Mouse (Mus musculus) intestine, embryonic 15.5 days (tissue): Measurements from ENCODE around the gene Ggn. TPM values are rescaled to one million over a fixed set of nuclear protein-coding genes. Genes with fewer than 3 reads are reported as not detected.
"Not testable (repeated sequence)": the region's sequence is repeated elsewhere in the genome, so short reads cannot be mapped to it uniquely, and the experiment has no call there.

Source experiments
- ATAC-seq: fragments of 200-750 bp; cut with Nextera tagmentation; 2 replicates; pipeline ENCODE4 v1.8.0; 2017; ENCODE audit warnings: moderate TSS enrichment, moderate library complexity
- H3K27ac ChIP-seq: fragments of 300-500 bp; sonication (generic); 2 replicates; pipeline ENCODE4 v1.5.1; 2015; ENCODE audit warnings: mild to moderate bottlenecking, inconsistent platforms
- H3K27me3 ChIP-seq: fragments of 300-500 bp; sonication (generic); replicated peaks from 2 replicates; pipeline ENCODE4 v1.6.1; 2015; ENCODE audit warnings: inconsistent platforms
- H3K36me3 ChIP-seq: fragments of 300-500 bp; sonication (generic); 2 replicates; pipeline ENCODE4 v1.6.1; 2015; ENCODE audit warnings: inconsistent platforms
- H3K4me1 ChIP-seq: fragments of 300-500 bp; sonication (generic); replicated peaks from 2 replicates; pipeline ENCODE4 v1.6.1; 2015; ENCODE audit warnings: inconsistent platforms
- H3K4me2 ChIP-seq: fragments of 300-500 bp; sonication (generic); replicated peaks from 2 replicates; pipeline ENCODE4 v1.6.1; 2015; ENCODE audit warnings: mild to moderate bottlenecking, inconsistent platforms
- H3K4me3 ChIP-seq: fragments of 300-500 bp; sonication (generic); replicated peaks from 2 replicates; pipeline ENCODE4 v1.5.1; 2015; ENCODE audit warnings: inconsistent platforms
- H3K9ac ChIP-seq: fragments of 300-500 bp; sonication (generic); 2 replicates; pipeline ENCODE4 v1.6.1; 2015; ENCODE audit warnings: inconsistent platforms
- H3K9me3 ChIP-seq: fragments of 300-500 bp; sonication (generic); 2 replicates; pipeline ENCODE4 v1.6.1; 2016; ENCODE audit warnings: inconsistent platforms
- WGBS: fragments of 180-500 bp; shearing (Covaris S2); methylation state at CpG from one replicate; pipeline ENCODE4 v1.1.7; 2015; 5-methylcytosine and 5-hydroxymethylcytosine counted together
- polyA plus RNA-seq: library from polyadenylated mRNA; unstranded; fragments of >200 nt; fragmentation: Nextera tagmentation; extraction: Ambion mirVana; gene quantifications from 2 replicates; pipeline ENCODE4 v1.2.1, GENCODE M21; 2015

Ggn gene
- polyA plus RNA-seq = 0.49 and 0.76 TPM in 2 replicates

DNA sequence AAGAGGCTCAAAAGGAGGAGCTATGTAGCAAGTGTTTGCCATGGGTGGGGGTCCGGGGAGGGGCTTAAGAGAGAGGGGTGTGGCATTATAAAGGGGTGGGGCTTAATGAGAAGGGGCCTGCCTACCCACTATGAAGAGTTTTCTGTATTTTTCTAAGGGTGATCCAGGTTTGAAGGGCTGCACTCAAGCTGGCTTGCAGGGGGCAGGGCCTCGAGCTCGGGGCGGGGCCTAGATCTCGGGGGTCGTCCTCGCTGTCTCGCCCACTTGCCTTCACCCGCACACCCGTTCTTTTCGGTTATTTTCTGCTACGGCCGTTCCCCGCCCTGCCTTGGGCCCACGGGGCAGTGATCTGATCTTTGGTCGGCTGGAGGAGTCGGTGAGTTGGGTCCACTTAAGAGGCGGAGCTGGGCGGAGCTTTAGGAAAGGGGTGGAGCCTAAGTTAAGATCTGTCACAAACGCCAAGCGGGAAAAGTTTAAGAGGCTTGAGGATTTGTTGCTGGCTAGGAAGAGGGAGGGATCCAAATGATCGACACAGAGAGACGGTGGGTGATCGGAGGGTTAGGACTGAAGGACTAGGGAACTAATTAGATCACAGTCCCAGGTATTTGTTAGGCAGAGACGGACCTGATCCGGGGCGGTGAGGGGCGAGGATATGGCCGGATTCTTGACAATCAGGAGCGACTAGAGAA, at the start of gene Ggn, which contains the start of gene Spred3:
TSS of gene Ggn (plus strand) at position 145 of the 689 bp plus-strand sequence.
TSS of gene Spred3 (minus strand) at position 346 of the 689 bp plus-strand sequence.
- Histone ChIP-seq H3K4me3 (peak within 1 kb of the TSS; percentile 58), H3K4me1 (peaks cover 32% of the 10 kb centered on the region), H3K9ac (peak within 1 kb of the TSS; percentile 41), H3K27ac (peak within 1 kb of the TSS; percentile 77), H3K27me3 (peaks cover 41% of the 10 kb centered on the region), H3K4me2 (peak within 1 kb of the TSS; percentile 89), H3K9me3 (no peaks in the 10 kb centered on the region), H3K36me3 (peaks cover 24% of the 10 kb centered on the region)
- under 1% methylated on average over 30 of the region's 30 CpGs for WGBS
- ATAC-seq = peak; percentile 73

DNA sequence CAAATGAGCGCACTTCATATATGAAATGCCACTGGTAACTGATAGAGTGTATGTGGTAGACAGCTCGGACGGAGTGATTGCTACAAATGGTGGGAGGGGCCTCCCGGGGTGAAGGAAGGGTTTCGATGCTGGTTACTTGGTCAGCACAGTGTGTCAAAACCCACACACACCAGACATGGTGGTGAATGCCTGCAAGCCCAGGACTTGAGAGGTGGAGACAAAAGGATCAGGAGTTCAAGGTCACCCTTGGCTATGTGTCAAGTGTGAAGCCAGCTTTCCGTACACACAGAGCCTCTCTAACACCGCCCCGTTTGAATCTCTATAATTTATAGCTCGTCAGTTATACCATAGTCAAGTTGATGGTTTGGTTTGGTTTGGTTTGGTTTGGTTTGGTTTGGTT, 47.2 kb upstream of the Ggn start:
- no peak overlapping the region for H3K4me3 ChIP-seq

DNA sequence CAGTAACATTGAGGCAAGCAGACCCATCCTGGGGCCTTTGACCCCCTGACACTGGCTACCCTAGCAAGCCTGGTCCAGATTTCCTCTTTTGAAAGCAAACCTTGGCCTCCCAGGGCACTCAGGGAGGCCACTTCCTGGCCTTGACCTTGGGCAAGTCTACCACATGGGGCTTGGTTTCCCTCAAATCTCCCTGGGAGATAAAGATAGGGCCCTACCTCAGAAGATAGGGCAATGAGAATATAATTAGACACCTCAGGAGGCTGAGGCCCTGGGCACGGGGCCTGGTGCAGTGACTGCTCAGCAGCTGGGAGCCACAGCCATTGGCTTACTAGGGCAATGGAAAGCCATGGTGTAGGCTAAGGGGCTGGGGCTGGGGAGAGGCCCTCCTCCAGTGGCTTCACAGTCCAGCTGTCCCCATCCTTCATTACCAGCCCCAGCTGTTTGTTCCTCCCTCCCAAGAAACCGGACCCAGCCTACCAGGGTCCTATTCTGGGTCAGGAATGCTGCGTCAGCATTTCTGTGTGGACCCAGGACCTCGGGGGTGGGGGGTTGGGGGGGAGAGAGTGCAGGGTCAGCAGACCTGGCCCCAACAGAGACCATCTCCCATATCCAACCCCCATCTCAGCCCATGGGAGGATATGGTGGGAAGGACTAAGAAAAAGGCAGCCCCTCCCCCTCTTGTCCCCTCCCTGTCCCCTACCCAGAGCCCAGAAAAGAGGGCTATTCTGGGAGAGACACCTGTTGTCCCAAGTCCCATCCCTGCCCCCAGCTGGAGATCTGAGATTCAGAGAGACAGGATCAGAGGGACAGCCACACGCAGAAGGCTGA, 46.3 kb upstream of the Ggn start:
- no peaks in the 10 kb centered on the region for H3K9me3 ChIP-seq
- H3K4me1 ChIP-seq = peaks cover 18% of the 10 kb centered on the region
- H3K27me3 ChIP-seq = no peaks in the 10 kb centered on the region
- H3K36me3 ChIP-seq = no peaks in the 10 kb centered on the region
- no peak overlapping the region for H3K9ac ChIP-seq
- 54% methylated on average over 5 of the region's 5 CpGs for WGBS
- ATAC-seq = no peak
- H3K4me3 ChIP-seq = no peak overlapping the region
- no peak overlapping the region for H3K27ac ChIP-seq
- peak overlapping the region; percentile 94 for H3K4me2 ChIP-seq

More for the DNA sequence above, 47.2 kb upstream of the Ggn start:
- no peak overlapping the region for H3K4me2 ChIP-seq
- no peaks in the 10 kb centered on the region for H3K9me3 ChIP-seq
- H3K36me3 ChIP-seq = no peaks in the 10 kb centered on the region
- no peak overlapping the region for H3K9ac ChIP-seq
- H3K4me1 ChIP-seq = peaks cover 18% of the 10 kb centered on the region
- no peak overlapping the region for H3K27ac ChIP-seq
- no peaks in the 10 kb centered on the region for H3K27me3 ChIP-seq
- ATAC-seq = no peak
- 85% methylated on average over 9 of the region's 9 CpGs for WGBS

DNA sequence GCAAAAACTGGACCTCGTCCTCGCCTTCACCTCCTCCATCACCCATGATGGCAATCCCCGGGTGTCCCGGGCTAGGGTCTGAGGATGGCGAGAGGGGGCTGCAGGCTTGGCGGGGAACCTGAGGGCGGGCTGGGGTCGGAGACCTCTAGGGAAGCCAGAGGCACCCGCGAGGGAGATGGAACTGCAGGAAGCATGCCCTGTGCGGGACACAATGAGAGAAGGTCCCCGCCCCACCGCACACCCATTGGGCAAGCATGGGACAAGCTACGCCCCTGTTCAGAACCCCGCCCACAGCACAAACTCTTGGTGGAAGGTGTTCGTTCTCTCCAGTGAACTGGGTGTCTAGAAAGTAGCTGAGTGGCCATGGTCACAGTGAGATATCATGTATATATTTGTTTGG, 45.0 kb upstream of the Ggn start, which contains the start of gene Ryr1:
TSS of gene Ryr1 (minus strand) at position 210 of the 400 bp plus-strand sequence.
- H3K36me3 ChIP-seq = no peaks in the 10 kb centered on the region
- H3K27ac ChIP-seq = no peak within 1 kb of the TSS
- peak; percentile 87 for ATAC-seq
- peak within 1 kb of the TSS; percentile 39 for H3K9ac ChIP-seq
- 1% methylated on average over 16 of the region's 16 CpGs for WGBS
- H3K4me1 ChIP-seq = peaks cover 18% of the 10 kb centered on the region
- no peaks in the 10 kb centered on the region for H3K27me3 ChIP-seq
- H3K9me3 ChIP-seq = no peaks in the 10 kb centered on the region
- peak within 1 kb of the TSS; percentile 94 for H3K4me2 ChIP-seq
- H3K4me3 ChIP-seq = peak within 1 kb of the TSS; percentile 45

- Histone ChIP-seq H3K27ac (no peak overlapping the region), H3K9me3 (no peaks in the 10 kb centered on the region), H3K27me3 (no peaks in the 10 kb centered on the region), H3K36me3 (no peaks in the 10 kb centered on the region), H3K4me2 (no peak overlapping the region), H3K4me3 (no peak overlapping the region), H3K9ac (no peak overlapping the region), H3K4me1 (peaks cover 18% of the 10 kb centered on the region)
- 11% methylated on average over 7 of the region's 7 CpGs for WGBS
- peak; percentile 56 for ATAC-seq
Observed at GRCm38 (mm10) chr7:29126173-29126915, 43.7 kb upstream of the Ggn start.

DNA sequence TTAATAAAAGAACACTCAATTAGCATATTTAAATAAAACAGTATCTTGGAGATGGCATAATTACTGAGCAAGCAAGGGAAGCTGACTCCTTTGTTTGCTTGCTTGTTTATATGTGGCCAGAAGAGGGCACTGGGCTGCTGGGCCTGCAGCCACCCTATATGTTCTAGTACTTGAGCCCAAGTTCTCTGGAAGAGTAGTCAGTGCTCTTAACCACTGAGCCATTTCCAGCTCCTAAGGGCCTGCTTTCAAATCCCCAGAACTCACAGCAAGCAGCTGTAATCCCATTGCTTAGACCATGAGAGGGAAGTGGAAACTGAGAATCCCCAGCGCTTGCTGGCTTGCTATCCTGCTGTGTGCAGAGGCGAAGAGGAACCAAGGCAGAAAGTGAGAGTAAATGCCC, 41.3 kb upstream of the Ggn start:
- no peak overlapping the region for H3K4me2 ChIP-seq
- H3K4me1 ChIP-seq = peaks cover 17% of the 10 kb centered on the region
- no peak for ATAC-seq
- H3K9me3 ChIP-seq = no peaks in the 10 kb centered on the region
- WGBS = 74% methylated on average over 2 of the region's 2 CpGs
- H3K4me3 ChIP-seq = no peak overlapping the region
- H3K36me3 ChIP-seq = no peaks in the 10 kb centered on the region
- H3K9ac ChIP-seq = no peak overlapping the region
- no peak overlapping the region for H3K27ac ChIP-seq
- no peaks in the 10 kb centered on the region for H3K27me3 ChIP-seq

DNA sequence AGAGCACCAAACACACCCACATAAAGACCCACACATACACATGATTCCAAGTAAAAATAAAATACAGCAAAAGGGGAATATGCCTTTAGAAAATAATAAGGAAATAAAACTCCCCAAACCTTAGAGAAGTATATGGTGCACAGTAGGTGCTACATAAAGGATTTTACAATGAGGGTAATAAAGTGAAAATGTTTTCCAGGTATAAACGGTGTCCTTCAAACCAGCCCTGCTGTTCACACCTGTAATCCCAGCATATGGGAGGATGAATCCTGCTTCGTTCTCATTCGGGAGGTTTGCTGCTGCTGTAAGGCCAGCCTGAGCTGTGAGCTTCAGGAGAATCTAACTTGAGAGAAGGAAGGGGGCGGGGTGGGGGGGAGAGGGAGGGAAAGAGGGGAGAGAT, 35.8 kb upstream of the Ggn start:
- 2% methylated on average over 4 of the region's 4 CpGs for WGBS
- Histone ChIP-seq H3K4me1 (no peaks in the 10 kb centered on the region), H3K27me3 (peaks cover 4% of the 10 kb centered on the region; the same call in 1 of the 2 replicates), H3K9ac (no peak overlapping the region), H3K36me3 (no peaks in the 10 kb centered on the region), H3K9me3 (no peaks in the 10 kb centered on the region), H3K27ac (no peak overlapping the region), H3K4me3 (no peak overlapping the region), H3K4me2 (peak overlapping the region; percentile 56)
- peak; percentile 36; the same call in 1 of the 2 replicates for ATAC-seq

GRCm38 (mm10) chr7:29134693-29135386, 35.2 kb upstream of the Ggn start, which contains the start of gene Rasgrp4:
Gene Rasgrp4 (plus strand): TSS chr7:29134851.
- Histone ChIP-seq H3K36me3 (no peaks in the 10 kb centered on the region), H3K27ac (no peak within 1 kb of the TSS), H3K4me2 (peak within 1 kb of the TSS; percentile 56), H3K4me1 (no peaks in the 10 kb centered on the region), H3K9me3 (no peaks in the 10 kb centered on the region), H3K4me3 (peak within 1 kb of the TSS; percentile 16), H3K27me3 (peaks cover 4% of the 10 kb centered on the region; the same call in 1 of the 2 replicates), H3K9ac (no peak within 1 kb of the TSS)
- 4% methylated on average over 15 of the region's 20 CpGs for WGBS
- ATAC-seq = peak; percentile 56

- no peak for ATAC-seq
- peaks cover 4% of the 10 kb centered on the region; the same call in 1 of the 2 replicates for H3K27me3 ChIP-seq
- no peak overlapping the region for H3K4me3 ChIP-seq
- no peak overlapping the region for H3K9ac ChIP-seq
- no peaks in the 10 kb centered on the region for H3K36me3 ChIP-seq
- no peaks in the 10 kb centered on the region for H3K4me1 ChIP-seq
- WGBS = 41% methylated on average over 16 of the region's 16 CpGs
- peak overlapping the region; percentile 11; the same call in 1 of the 2 replicates for H3K4me2 ChIP-seq
- no peaks in the 10 kb centered on the region for H3K9me3 ChIP-seq
- H3K27ac ChIP-seq = no peak overlapping the region
Observed at GRCm38 (mm10) chr7:29137429-29137828, 32.6 kb upstream of the Ggn start.

- H3K9ac ChIP-seq, ATAC-seq, H3K27ac ChIP-seq, H3K27me3 ChIP-seq, H3K4me1 ChIP-seq, H3K36me3 ChIP-seq, H3K4me2 ChIP-seq, H3K4me3 ChIP-seq, H3K9me3 ChIP-seq: not testable (repeated sequence)
- 93% methylated on average over 3 of the region's 4 CpGs for WGBS
Observed at GRCm38 (mm10) chr7:29139237-29139636, 30.8 kb upstream of the Ggn start.

- Histone ChIP-seq H3K27ac (no peak overlapping the region), H3K27me3 (no peaks in the 10 kb centered on the region; the same call in 1 of the 2 replicates), H3K9me3 (no peaks in the 10 kb centered on the region), H3K36me3 (no peaks in the 10 kb centered on the region), H3K4me3 (no peak overlapping the region), H3K4me2 (no peak overlapping the region), H3K9ac (no peak overlapping the region), H3K4me1 (no peaks in the 10 kb centered on the region)
- WGBS = 69% methylated on average over 8 of the region's 8 CpGs
- ATAC-seq = no peak
Observed at GRCm38 (mm10) chr7:29141416-29141815, 28.6 kb upstream of the Ggn start.
